Mouse (Mus musculus) testis, adult 2 months (tissue): ENCODE measurements around the gene Gm10570.

Source experiments
- CTCF ChIP-seq: fragments of 200-500 bp; IDR thresholded peaks from 2 replicates; pipeline ENCODE4 v1.5.1; 2012; ENCODE audit warnings: low read depth, mild to moderate bottlenecking, inconsistent platforms, low read length, moderate library complexity; ENCODE audit not compliant: control insufficient read depth, insufficient read depth, insufficient replicate concordance
- POLR2A ChIP-seq: fragments of 200-500 bp; IDR thresholded peaks from 2 replicates; pipeline ENCODE4 v1.6.1; 2012; ENCODE audit warnings: low read depth, mild to moderate bottlenecking, inconsistent platforms, low read length, moderate library complexity; ENCODE audit not compliant: control insufficient read depth

DNA sequence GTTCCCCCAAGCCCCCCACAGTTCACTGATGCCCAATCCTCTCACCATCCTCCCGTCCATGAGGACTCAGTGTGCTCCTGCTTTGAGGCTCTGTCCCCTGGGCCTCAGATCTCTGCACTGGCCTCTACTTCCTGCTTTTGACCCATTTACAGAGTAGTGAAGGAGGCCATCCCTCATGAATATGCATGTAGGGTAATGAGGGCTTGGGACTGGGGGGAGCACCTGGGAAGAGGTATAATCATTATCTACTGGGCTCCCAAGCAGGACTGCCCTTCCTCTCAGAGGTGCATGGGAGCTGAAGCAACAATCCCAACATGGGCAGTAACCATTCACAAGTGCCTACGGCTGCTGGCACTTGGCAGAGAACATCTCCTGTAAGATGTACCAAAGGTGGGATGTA, 29.4 kb downstream of the Gm10570 start, which contains the start of gene Serinc2:
- TF ChIP-seq POLR2A (no peak), CTCF (no peak)
